Mouse (Mus musculus): ENCODE measurements around the gene Tcea3. TPM values are rescaled to one million over a fixed set of nuclear protein-coding genes. Genes with fewer than 3 reads are reported as not detected.

Tcea3 gene
- polyA plus RNA-seq (2014; fragmentation: Nextera tagmentation; extraction: Ambion mirVana) = 0.71 and 1.7 TPM in 2 replicates

DNA sequence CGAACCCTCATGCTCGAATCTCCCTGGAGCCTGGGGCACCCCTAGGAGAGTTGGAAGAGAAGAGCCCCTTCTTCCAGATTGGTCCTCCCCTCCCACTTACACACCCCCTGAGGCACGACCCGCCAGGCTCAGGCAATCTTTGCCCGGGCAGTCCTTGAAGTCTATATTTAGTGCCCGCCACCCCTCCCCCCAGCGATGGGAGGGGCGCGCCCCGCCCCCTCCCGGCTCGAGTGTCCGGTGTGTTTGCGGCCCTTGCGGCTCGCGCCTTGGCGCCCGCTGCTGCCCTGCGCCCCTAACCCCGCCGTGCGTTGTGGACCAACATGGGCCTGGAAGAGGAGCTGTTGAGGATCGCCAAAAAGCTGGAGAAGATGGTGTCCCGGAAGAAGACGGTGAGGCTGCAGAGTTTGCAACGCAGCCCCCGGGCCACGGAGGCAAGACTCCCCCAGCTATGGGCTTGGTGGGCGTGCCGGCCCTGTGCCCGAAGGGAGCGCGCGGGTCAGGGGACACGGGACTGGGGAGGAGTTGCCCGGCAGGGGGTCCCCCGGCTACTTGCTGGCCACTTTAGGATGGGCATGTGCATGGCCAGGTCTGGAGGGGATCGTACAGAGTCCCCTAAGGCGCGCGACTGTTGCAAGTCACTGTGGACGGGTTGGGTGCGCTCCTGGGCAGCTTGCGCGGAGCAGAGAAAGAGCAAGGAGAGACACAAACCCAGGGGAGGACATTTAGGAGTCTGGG, at the start of gene Tcea3:
TSS of gene Tcea3 (plus strand) at position 1 of the 735 bp plus-strand sequence.
- 1% methylated on average over 46 of the region's 46 CpGs for WGBS
- Histone ChIP-seq H3K27ac (ENCODE audit: low read depth, low read length) (no peak within 1 kb of the TSS), H3K36me3 (ENCODE audit: control insufficient read depth, insufficient read depth, low read length) (no peaks in the 10 kb centered on the region), H3K9me3 (ENCODE audit: control insufficient read depth, low read length) (no peaks in the 10 kb centered on the region), H3K4me3 (ENCODE audit: low read depth, low read length) (peak within 1 kb of the TSS; percentile 31), H3K4me2 (ENCODE audit: low read depth, low read length) (peak within 1 kb of the TSS; percentile 58), H3K27me3 (ENCODE audit: control insufficient read depth, insufficient read depth, low read length) (peaks cover 18% of the 10 kb centered on the region), H3K9ac (replicated peaks; ENCODE audit: low read depth, low read length) (no peak within 1 kb of the TSS; the same call in 1 of the 2 replicates), H3K4me1 (ENCODE audit: control insufficient read depth, insufficient read depth, low read length) (peaks cover 22% of the 10 kb centered on the region)
- no peak; the same call in 1 of the 2 replicates for ATAC-seq (ENCODE audit: low read depth)

DNA sequence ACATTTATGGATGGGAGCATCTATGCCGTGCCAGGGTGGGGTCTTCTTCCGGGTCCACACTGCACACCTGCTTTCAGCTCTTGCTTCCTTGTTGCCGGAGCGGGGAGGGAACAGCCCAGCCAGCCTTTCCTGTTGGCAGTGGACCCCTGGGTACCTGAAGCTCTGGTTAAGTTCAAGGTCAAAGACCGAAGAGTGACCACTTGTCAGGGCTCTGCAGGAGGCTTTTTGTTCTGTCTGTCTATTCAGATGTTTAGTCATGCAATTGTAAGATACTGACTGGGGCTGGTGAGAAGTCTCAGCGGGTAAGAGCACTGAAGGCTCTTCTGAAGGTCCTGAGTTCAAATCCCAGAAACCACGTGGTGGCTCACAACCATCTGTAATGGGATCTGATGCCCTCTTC, 48.7 kb upstream of the Tcea3 start:
- no peaks in the 10 kb centered on the region for H3K27me3 ChIP-seq (ENCODE audit: control insufficient read depth, insufficient read depth, low read length)
- no peak for ATAC-seq (ENCODE audit: low read depth)
- no peak overlapping the region for H3K27ac ChIP-seq (ENCODE audit: low read depth, low read length)
- H3K36me3 ChIP-seq (ENCODE audit: control insufficient read depth, insufficient read depth, low read length) = no peaks in the 10 kb centered on the region
- H3K9me3 ChIP-seq (ENCODE audit: control insufficient read depth, low read length) = no peaks in the 10 kb centered on the region
- no peak overlapping the region for H3K4me3 ChIP-seq (ENCODE audit: low read depth, low read length)
- H3K9ac ChIP-seq (replicated peaks; ENCODE audit: low read depth, low read length) = no peak overlapping the region
- WGBS = 69% methylated on average over 7 of the region's 7 CpGs
- no peak overlapping the region for H3K4me2 ChIP-seq (ENCODE audit: low read depth, low read length)
- H3K4me1 ChIP-seq (ENCODE audit: control insufficient read depth, insufficient read depth, low read length) = no peaks in the 10 kb centered on the region

DNA sequence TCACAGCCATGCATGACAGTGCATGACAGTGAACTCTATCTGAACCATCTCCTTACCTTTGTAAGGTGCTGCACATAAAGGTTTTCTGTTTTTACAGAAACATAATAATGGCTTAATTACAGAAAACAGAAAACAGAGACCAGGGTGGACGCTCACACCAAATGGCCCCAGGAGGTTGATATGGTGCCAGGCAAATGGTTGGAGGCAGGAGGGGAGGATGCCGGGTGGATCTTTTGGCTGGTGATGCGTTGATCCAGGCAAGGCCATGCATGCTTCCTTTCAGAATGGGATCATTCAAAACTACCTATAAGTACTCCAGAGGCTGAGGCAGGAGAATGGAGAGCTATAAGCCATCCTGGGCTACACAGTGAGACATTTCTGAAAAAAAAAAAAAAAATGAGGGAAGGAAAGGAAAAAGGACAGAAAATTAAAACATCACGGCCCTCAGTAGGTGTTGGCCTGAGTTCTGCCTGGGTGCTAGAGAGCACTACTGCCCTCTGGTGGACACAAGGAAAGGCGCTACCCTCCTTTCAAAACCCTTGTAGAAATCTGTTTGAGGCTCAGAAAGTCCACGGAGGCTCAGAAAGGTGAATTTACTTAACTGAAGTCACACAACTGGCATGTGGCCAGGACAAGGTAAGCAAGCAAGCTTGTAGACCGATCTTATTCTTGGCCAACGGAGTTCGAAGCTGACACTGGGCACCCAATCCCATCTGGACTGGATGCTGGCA, 47.8 kb upstream of the Tcea3 start:
- no peaks in the 10 kb centered on the region for H3K4me1 ChIP-seq (ENCODE audit: control insufficient read depth, insufficient read depth, low read length)

DNA sequence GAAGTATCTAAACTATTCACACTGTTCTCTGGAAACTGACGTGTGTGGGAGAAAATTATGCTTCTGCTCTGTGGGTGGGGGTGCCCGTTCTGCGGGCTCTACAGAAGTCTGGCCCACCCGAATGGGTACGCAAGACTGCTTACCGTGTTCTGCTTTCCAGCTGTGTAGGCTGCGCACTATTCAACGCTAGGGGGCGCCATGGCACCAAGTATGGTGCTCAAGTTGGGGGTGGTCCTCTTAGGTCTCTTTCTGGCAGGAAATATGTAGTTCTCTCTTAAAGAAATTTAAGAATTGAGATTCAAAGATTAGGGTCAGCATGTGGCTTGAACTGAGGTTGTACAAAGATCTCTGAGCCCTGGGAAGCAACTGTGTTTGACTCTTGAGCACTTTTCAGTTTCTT, 45.0 kb upstream of the Tcea3 start:
- Histone ChIP-seq H3K4me1 (ENCODE audit: control insufficient read depth, insufficient read depth, low read length) (peaks cover 6% of the 10 kb centered on the region; the same call in 1 of the 2 replicates), H3K4me3 (ENCODE audit: low read depth, low read length) (no peak overlapping the region), H3K9me3 (ENCODE audit: control insufficient read depth, low read length) (no peaks in the 10 kb centered on the region), H3K27me3 (ENCODE audit: control insufficient read depth, insufficient read depth, low read length) (no peaks in the 10 kb centered on the region), H3K36me3 (ENCODE audit: control insufficient read depth, insufficient read depth, low read length) (no peaks in the 10 kb centered on the region), H3K27ac (ENCODE audit: low read depth, low read length) (no peak overlapping the region), H3K9ac (replicated peaks; ENCODE audit: low read depth, low read length) (no peak overlapping the region), H3K4me2 (ENCODE audit: low read depth, low read length) (no peak overlapping the region)
- 3% methylated on average over 9 of the region's 9 CpGs for WGBS
- ATAC-seq (ENCODE audit: low read depth) = no peak

More for the DNA sequence above, 47.8 kb upstream of the Tcea3 start:
- H3K9me3 ChIP-seq (ENCODE audit: control insufficient read depth, low read length) = no peaks in the 10 kb centered on the region
- H3K9ac ChIP-seq (replicated peaks; ENCODE audit: low read depth, low read length) = no peak overlapping the region
- H3K27ac ChIP-seq (ENCODE audit: low read depth, low read length) = no peak overlapping the region
- no peak overlapping the region for H3K4me3 ChIP-seq (ENCODE audit: low read depth, low read length)
- WGBS = 37% methylated on average over 9 of the region's 9 CpGs
- H3K4me2 ChIP-seq (ENCODE audit: low read depth, low read length) = no peak overlapping the region
- no peak for ATAC-seq (ENCODE audit: low read depth)
- no peaks in the 10 kb centered on the region for H3K36me3 ChIP-seq (ENCODE audit: control insufficient read depth, insufficient read depth, low read length)
- H3K27me3 ChIP-seq (ENCODE audit: control insufficient read depth, insufficient read depth, low read length) = no peaks in the 10 kb centered on the region

DNA sequence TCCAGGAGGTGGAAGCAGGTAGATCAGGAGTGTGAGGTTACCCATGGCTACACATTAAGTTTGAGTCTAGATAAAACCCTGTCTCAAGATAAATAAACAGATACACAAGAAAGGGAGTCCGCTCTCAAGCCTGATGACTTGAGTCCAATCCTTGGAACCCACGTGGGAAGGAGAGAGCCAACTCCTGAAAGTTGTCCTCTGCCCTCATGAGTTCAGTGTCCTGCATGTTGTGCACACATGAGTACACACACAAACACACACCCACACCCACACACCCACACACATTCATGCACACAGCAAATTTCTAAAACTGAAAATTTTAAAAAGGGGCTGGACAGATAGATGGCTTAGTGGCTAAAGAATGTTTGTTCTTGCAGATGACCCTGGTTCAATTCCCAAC, 42.8 kb upstream of the Tcea3 start:
- Histone ChIP-seq H3K36me3 (ENCODE audit: control insufficient read depth, insufficient read depth, low read length) (no peaks in the 10 kb centered on the region), H3K4me3 (ENCODE audit: low read depth, low read length) (no peak overlapping the region), H3K27me3 (ENCODE audit: control insufficient read depth, insufficient read depth, low read length) (no peaks in the 10 kb centered on the region), H3K4me2 (ENCODE audit: low read depth, low read length) (no peak overlapping the region), H3K9ac (replicated peaks; ENCODE audit: low read depth, low read length) (no peak overlapping the region), H3K27ac (ENCODE audit: low read depth, low read length) (no peak overlapping the region), H3K4me1 (ENCODE audit: control insufficient read depth, insufficient read depth, low read length) (peaks cover 6% of the 10 kb centered on the region; the same call in 1 of the 2 replicates), H3K9me3 (ENCODE audit: control insufficient read depth, low read length) (no peaks in the 10 kb centered on the region)
- no peak for ATAC-seq (ENCODE audit: low read depth)
- 84% methylated on average over 2 of the region's 2 CpGs for WGBS

DNA sequence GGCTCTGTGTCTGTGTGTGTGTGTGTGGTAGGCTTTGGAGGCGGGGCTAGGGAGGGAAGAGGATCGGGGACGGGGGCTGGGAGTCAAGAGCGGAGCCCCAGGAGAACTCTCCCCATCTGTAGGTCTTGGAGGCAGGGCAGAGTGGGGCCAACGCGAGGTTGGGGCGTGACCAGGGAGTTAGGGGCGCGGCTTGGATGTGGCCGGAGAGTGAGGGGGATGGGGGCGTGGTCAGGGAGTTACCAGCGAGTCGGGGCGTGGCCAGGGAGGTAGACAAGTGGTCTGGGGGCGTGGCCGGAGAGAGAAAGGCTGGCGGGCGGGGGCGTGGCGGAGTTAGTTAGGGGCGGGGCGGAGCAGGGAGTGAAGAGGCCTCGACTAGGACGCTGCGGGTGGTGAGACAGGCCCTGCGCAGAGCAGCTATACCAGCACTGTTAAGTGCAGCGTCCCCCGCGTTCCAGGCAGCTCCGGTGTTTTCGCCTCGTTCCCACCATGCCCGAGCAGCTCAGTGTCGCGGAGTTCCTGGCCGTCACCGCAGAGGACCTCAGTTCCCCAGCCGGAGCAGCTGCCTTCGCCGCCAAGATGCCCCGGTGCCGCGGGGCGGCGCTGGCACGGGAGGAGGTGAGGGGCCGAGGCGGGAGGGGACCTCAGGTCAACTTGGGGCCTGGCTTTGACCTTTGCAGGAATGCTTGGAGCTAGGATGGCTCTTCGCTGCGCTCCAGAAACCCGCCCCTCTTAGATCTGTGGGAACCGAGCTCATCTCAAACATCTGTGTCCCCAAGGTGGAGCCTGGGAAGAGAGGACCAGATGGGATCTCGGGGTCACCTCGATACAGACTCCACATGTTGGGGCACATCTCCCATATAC, 41.3 kb upstream of the Tcea3 start, which contains the start of gene Asap3:
TSS of gene Asap3 (plus strand) at position 333 of the 861 bp plus-strand sequence.
- Histone ChIP-seq H3K9ac (replicated peaks; ENCODE audit: low read depth, low read length) (peak within 1 kb of the TSS; percentile 73), H3K4me2 (ENCODE audit: low read depth, low read length) (peak within 1 kb of the TSS; percentile 96), H3K9me3 (ENCODE audit: control insufficient read depth, low read length) (no peaks in the 10 kb centered on the region), H3K36me3 (ENCODE audit: control insufficient read depth, insufficient read depth, low read length) (no peaks in the 10 kb centered on the region), H3K27ac (ENCODE audit: low read depth, low read length) (peak within 1 kb of the TSS; percentile 34; the same call in 1 of the 2 replicates), H3K27me3 (ENCODE audit: control insufficient read depth, insufficient read depth, low read length) (no peaks in the 10 kb centered on the region), H3K4me1 (ENCODE audit: control insufficient read depth, insufficient read depth, low read length) (peaks cover 6% of the 10 kb centered on the region; the same call in 1 of the 2 replicates), H3K4me3 (ENCODE audit: low read depth, low read length) (peak within 1 kb of the TSS; percentile 56)
- WGBS = under 1% methylated on average over 45 of the region's 54 CpGs
- ATAC-seq (ENCODE audit: low read depth) = peak; percentile 88

DNA sequence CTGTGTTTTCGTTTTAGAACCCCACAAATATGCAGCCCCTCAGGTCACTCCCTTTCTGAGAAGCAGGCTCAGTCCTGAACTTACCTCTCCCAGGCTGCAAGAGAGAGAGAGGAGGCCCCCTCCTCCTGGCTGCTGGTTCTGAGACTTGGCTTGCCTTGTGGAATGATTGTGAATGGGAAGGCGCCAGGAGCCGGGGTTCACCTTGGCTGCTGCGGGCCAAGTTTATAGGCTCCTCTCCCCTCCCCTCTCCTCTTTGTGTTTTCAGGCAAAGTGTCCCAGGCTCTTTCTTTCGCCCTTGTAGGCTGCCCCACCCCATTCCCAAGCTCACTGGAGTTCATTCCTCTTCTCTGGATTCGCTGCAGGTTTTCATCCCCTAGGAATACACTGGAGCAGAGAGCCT, 40.6 kb upstream of the Tcea3 start:
- ATAC-seq (ENCODE audit: low read depth) = no peak
- Histone ChIP-seq H3K9me3 (ENCODE audit: control insufficient read depth, low read length) (no peaks in the 10 kb centered on the region), H3K9ac (replicated peaks; ENCODE audit: low read depth, low read length) (peak overlapping the region; percentile 73), H3K36me3 (ENCODE audit: control insufficient read depth, insufficient read depth, low read length) (no peaks in the 10 kb centered on the region), H3K27me3 (ENCODE audit: control insufficient read depth, insufficient read depth, low read length) (no peaks in the 10 kb centered on the region), H3K4me1 (ENCODE audit: control insufficient read depth, insufficient read depth, low read length) (peaks cover 6% of the 10 kb centered on the region; the same call in 1 of the 2 replicates), H3K4me2 (ENCODE audit: low read depth, low read length) (peak overlapping the region; percentile 96), H3K27ac (ENCODE audit: low read depth, low read length) (no peak overlapping the region), H3K4me3 (ENCODE audit: low read depth, low read length) (peak overlapping the region; percentile 56)
- WGBS = 0% methylated on average over 6 of the region's 6 CpGs

DNA sequence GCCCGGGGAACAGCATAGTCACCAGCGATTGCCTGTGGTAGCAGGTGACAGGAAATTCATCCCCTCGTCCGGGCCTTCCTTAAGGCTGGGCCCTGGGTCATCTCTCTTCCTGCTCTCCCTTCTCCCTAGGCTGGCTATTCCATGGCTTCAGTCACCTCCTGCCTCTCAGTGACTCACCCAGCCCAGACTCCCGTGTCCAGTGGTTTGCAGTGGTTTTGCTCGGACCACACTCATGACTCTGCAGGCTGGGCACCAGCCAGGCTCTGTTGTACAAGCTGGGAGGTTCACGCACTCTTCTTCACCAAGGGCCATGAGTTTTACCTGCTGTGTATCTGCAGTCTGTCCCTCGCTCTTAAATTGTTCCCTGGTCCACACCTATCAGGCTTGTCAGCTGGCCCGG, 36.6 kb upstream of the Tcea3 start:
- H3K4me1 ChIP-seq (ENCODE audit: control insufficient read depth, insufficient read depth, low read length) = peaks cover 6% of the 10 kb centered on the region; the same call in 1 of the 2 replicates
- H3K36me3 ChIP-seq (ENCODE audit: control insufficient read depth, insufficient read depth, low read length) = no peaks in the 10 kb centered on the region
- H3K4me3 ChIP-seq (ENCODE audit: low read depth, low read length) = no peak overlapping the region
- H3K27ac ChIP-seq (ENCODE audit: low read depth, low read length) = no peak overlapping the region
- no peak for ATAC-seq (ENCODE audit: low read depth)
- H3K9me3 ChIP-seq (ENCODE audit: control insufficient read depth, low read length) = no peaks in the 10 kb centered on the region
- H3K9ac ChIP-seq (replicated peaks; ENCODE audit: low read depth, low read length) = no peak overlapping the region
- H3K4me2 ChIP-seq (ENCODE audit: low read depth, low read length) = no peak overlapping the region
- H3K27me3 ChIP-seq (ENCODE audit: control insufficient read depth, insufficient read depth, low read length) = no peaks in the 10 kb centered on the region
- 73% methylated on average over 9 of the region's 9 CpGs for WGBS
